Mouse (Mus musculus): ENCODE measurements around the gene Gamt. TPM values are rescaled to one million over a fixed set of nuclear protein-coding genes. Genes with fewer than 3 reads are reported as not detected.
"Not testable (repeated sequence)": the region's sequence is repeated elsewhere in the genome, so short reads cannot be mapped to it uniquely, and the experiment has no call there.

Gene Gamt
- polyA plus RNA-seq, 1 experiment: 21.9 TPM

DNA sequence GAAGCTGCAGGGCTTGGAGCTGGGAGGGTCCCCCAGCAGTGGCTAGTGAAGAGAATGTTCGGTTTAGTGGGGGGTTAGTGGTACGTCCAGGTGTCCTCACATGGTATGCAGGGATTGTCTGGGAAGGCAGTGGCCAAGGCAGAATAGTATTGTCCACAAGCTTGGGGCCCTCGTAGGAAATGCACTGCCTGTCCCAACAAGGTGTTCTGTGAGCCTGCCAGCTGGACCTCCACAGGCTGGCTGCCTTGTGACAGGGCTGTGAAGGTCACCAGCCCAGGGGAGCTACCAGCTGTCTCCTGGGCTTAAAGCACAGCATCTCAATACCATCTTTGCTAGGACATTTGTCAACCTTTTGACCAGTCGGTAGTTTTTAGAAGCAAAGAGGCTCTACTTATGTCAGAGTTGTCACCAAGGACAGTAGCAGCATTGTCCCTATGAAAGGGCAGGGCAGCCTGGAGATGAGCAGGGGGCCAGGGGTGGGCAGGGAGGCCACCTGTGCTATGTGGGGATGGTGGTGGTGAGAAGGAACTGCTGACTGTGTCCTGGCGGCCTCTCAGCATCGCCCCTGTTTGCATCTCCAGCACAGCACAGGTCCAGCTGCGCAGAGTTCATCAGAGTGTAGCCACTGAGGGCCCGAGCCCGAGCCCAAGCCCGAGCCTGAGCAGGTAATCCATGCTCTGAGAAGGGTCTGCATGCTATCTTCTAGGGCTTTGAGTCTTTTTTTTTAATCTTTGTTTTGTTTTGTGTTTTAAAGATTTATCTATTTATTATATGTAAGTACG is 8.1 kb downstream of the Gamt start:
- Histone ChIP-seq H3K4me1 (ENCODE audit: control insufficient read depth, insufficient read depth, low read length) (no peaks in the 10 kb centered on the region), H3K4me3 (ENCODE audit: insufficient read depth, low read length) (no peak overlapping the region), H3K27ac (ENCODE audit: insufficient read depth, low read length) (no peak overlapping the region)
- TF ChIP-seq POLR2A (IDR thresholded peaks at IDR 0.05; ENCODE audit: low read depth, low read length) (no peak), CTCF (IDR thresholded peaks at IDR 0.05; ENCODE audit: borderline replicate concordance, insufficient read depth, low read length) (no peak)

GRCm38 (mm10) chr10:80252011-80252410 is 8.8 kb downstream of the Gamt start:
- no peaks in the 10 kb centered on the region for H3K4me1 ChIP-seq (ENCODE audit: control insufficient read depth, insufficient read depth, low read length)
- H3K27ac ChIP-seq (ENCODE audit: insufficient read depth, low read length): no peak overlapping the region
- TF ChIP-seq POLR2A (IDR thresholded peaks at IDR 0.05; ENCODE audit: low read depth, low read length) (no peak), CTCF (IDR thresholded peaks at IDR 0.05; ENCODE audit: borderline replicate concordance, insufficient read depth, low read length) (no peak)
- H3K4me3 ChIP-seq (ENCODE audit: insufficient read depth, low read length): no peak overlapping the region

- TF ChIP-seq POLR2A (IDR thresholded peaks at IDR 0.05; ENCODE audit: low read depth, low read length): no peak
- no peak for TF ChIP-seq CTCF (IDR thresholded peaks at IDR 0.05; ENCODE audit: borderline replicate concordance, insufficient read depth, low read length)
- H3K4me3 ChIP-seq (ENCODE audit: insufficient read depth, low read length): 0 out of 2 replicates have a peak overlapping the region, but pooled peaks have one; percentile 92
- no peak overlapping the region for H3K27ac ChIP-seq (ENCODE audit: insufficient read depth, low read length)
- H3K4me1 ChIP-seq (ENCODE audit: control insufficient read depth, insufficient read depth, low read length): no peaks in the 10 kb centered on the region
Observed at GRCm38 (mm10) chr10:80250573-80250972, 10.2 kb downstream of the Gamt start.

DNA sequence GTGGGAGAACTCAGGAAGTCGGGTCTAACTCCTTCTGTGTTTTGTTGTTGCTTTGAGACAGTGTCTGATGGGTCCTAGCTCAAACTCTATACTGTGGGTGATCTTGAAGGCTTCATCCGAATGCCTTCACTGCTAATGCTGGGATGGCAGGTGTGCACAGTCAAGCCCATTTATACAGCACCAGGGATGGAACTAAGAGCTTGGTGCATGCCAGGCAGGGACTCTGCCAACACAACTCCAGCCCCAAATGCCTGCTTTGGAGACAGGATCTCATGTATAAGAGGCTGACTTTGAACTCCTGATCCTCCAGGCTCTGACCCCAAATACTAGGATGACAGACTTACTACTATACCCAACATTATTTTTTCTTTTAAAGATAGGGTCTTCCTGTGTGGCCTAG is 10.8 kb downstream of the Gamt start:
- TF ChIP-seq CTCF (IDR thresholded peaks at IDR 0.05; ENCODE audit: borderline replicate concordance, insufficient read depth, low read length) (no peak), POLR2A (IDR thresholded peaks at IDR 0.05; ENCODE audit: low read depth, low read length) (no peak)
- H3K27ac ChIP-seq (ENCODE audit: insufficient read depth, low read length): no peak overlapping the region
- no peaks in the 10 kb centered on the region for H3K4me1 ChIP-seq (ENCODE audit: control insufficient read depth, insufficient read depth, low read length)
- H3K4me3 ChIP-seq (ENCODE audit: insufficient read depth, low read length): peak overlapping the region; percentile 92

GRCm38 (mm10) chr10:80248971-80249640 is 11.7 kb downstream of the Gamt start, which contains the start of gene Ndufs7:
TSS of gene Ndufs7 (plus strand) at chr10:80249121.
- peak; percentile 80 for TF ChIP-seq POLR2A (IDR thresholded peaks at IDR 0.05; ENCODE audit: low read depth, low read length)
- no peak for TF ChIP-seq CTCF (IDR thresholded peaks at IDR 0.05; ENCODE audit: borderline replicate concordance, insufficient read depth, low read length)
- Histone ChIP-seq H3K4me1 (ENCODE audit: control insufficient read depth, insufficient read depth, low read length) (no peaks in the 10 kb centered on the region), H3K27ac (ENCODE audit: insufficient read depth, low read length) (peak within 1 kb of the TSS; percentile 32), H3K4me3 (ENCODE audit: insufficient read depth, low read length) (peak within 1 kb of the TSS; percentile 92)

- not testable (repeated sequence) for H3K27ac ChIP-seq (ENCODE audit: insufficient read depth, low read length); H3K4me3 ChIP-seq (ENCODE audit: insufficient read depth, low read length); H3K4me1 ChIP-seq (ENCODE audit: control insufficient read depth, insufficient read depth, low read length)
Observed at GRCm38 (mm10) chr10:80248437-80248836, 12.4 kb downstream of the Gamt start.

DNA sequence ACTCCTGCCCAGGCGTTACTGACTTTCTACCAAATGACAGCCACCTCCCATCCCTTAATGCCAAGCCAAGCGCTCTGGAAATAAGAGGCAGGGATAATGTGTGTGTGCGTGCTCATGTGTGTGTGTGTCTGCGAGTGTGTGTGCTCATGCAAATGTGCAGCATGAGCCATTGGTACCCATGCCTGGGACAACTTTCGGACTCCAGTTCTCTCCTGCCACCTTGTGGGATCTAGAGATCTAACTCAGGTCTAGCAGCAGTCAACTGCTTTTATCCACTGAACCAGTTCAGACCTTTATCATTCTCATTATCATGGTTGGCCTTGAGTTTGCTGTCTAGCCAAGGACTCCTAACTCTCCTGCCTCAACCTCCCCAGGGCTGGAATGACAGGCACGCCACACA is 13.0 kb downstream of the Gamt start:
- Histone ChIP-seq H3K4me1 (ENCODE audit: control insufficient read depth, insufficient read depth, low read length) (no peaks in the 10 kb centered on the region), H3K27ac (ENCODE audit: insufficient read depth, low read length) (no peak overlapping the region), H3K4me3 (ENCODE audit: insufficient read depth, low read length) (no peak overlapping the region)
- no peak for TF ChIP-seq POLR2A (IDR thresholded peaks at IDR 0.05; ENCODE audit: low read depth, low read length)
- TF ChIP-seq CTCF (IDR thresholded peaks at IDR 0.05; ENCODE audit: borderline replicate concordance, insufficient read depth, low read length): peak; percentile 22; the same call in 1 of the 2 replicates

DNA sequence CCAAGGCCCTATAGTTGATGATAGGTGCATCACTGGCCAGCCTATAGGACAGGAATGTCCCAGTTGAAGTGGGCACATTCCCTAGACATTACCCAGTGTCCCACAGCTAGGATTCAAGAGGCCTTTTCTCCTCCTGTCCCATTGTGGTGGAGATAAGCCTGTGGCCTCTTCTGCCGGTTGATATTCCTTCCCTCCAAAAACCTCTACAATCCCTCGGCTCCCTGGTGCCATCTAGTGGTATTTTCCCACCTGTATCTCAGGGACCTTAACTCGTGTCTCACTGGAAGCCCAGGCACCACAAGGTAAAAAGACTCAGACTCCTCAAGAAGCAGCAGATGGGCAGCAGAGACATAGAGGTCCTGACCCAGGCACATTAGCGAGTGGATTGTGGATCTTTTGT is 15.2 kb downstream of the Gamt start:
- Histone ChIP-seq H3K27ac (ENCODE audit: insufficient read depth, low read length) (no peak overlapping the region), H3K4me1 (ENCODE audit: control insufficient read depth, insufficient read depth, low read length) (no peaks in the 10 kb centered on the region), H3K4me3 (ENCODE audit: insufficient read depth, low read length) (no peak overlapping the region)
- TF ChIP-seq POLR2A (IDR thresholded peaks at IDR 0.05; ENCODE audit: low read depth, low read length) (no peak), CTCF (IDR thresholded peaks at IDR 0.05; ENCODE audit: borderline replicate concordance, insufficient read depth, low read length) (peak; percentile 30; the same call in 1 of the 2 replicates)

DNA sequence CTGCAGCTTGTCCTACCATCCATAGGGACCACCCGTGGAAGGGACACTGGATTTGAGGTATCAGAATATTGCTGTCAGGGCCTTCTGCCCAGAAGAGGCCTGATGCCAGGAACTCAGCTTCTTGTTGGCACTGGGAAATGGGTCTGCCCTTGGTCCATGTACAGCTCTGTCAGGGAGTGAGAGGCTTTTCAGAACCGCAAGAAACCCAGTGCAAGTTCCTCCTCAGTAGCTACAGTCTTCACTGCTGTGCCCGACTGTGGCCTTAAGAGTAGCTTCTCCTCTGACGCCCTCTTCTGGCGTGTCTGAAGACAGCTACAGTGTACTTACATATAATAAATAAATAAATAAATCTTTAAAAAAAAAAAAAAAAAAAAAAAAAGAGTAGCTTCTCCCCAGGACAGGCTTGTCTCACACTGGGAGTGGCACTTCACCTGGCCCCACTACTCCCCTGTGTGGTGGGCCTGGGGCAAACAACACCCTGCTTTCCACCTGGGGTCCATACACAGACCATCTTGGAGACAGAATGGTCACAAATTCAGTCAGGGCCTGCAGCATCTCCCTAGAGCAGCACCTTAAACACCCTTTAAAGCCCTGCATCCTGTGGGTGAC is 15.9 kb downstream of the Gamt start:
- Histone ChIP-seq H3K4me3 (ENCODE audit: insufficient read depth, low read length) (no peak overlapping the region), H3K27ac (ENCODE audit: insufficient read depth, low read length) (no peak overlapping the region), H3K4me1 (ENCODE audit: control insufficient read depth, insufficient read depth, low read length) (no peaks in the 10 kb centered on the region)
- TF ChIP-seq POLR2A (IDR thresholded peaks at IDR 0.05; ENCODE audit: low read depth, low read length) (no peak), CTCF (IDR thresholded peaks at IDR 0.05; ENCODE audit: borderline replicate concordance, insufficient read depth, low read length) (no peak)

DNA sequence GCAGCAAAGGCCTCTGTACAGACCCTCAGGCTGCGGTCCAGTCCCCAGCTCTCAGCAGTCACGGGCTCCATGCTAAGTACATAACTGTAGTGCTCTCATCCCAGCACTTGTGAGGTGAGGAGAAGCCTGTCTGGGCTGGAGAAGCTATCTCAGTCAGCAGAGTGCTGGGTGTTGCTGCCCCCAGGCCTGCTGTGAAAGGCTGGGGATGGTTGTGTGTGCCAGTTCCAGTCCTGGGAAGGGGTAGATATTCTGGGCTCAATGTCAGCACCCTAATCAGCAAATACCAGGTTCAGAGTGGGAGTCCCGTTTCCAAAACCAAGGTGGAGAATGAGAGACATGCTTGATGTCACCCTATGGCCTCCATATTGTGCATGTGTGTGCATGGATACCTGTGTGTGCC is 18.2 kb downstream of the Gamt start:
- TF ChIP-seq POLR2A (IDR thresholded peaks at IDR 0.05; ENCODE audit: low read depth, low read length) (no peak), CTCF (IDR thresholded peaks at IDR 0.05; ENCODE audit: borderline replicate concordance, insufficient read depth, low read length) (no peak)
- Histone ChIP-seq H3K4me3 (ENCODE audit: insufficient read depth, low read length) (no peak overlapping the region), H3K27ac (ENCODE audit: insufficient read depth, low read length) (no peak overlapping the region), H3K4me1 (ENCODE audit: control insufficient read depth, insufficient read depth, low read length) (no peaks in the 10 kb centered on the region)
